Mouse (Mus musculus): ENCODE results near the gene Ccl20. TPM values are rescaled to one million over a fixed set of nuclear protein-coding genes. Genes with fewer than 3 reads are reported as not detected.

Ccl20 gene
- polyA plus RNA-seq, 1 experiment from 2014 or later = 7.2 TPM

DNA sequence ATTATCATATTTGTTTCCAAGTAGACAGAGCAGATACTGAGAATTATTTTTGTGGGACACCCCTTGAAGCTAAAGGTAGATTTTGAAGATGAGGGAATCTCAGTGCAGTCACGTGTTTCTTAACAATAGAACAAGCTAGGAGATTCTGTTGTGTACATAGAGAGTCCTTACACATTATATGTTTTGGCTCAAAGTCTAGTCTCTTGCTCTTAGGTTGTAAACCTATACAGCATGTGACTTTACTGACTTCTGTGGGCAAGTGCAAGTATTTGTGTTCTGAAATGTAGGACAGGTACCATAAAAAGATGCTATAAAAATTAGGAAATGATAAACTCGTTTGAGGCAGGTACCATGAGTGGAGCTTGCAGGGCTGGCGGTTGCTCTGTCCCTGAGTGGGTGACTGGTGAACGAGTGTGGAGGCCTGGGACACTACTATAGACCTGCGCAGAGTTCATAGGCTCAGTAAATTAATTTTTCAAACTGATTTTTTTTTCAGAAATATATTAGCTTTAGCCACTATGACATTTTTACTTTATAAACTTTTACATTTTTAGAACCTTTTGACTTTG is 9.1 kb upstream of the Ccl20 start:
- Histone ChIP-seq H3K4me3 (replicated peaks) (no peak overlapping the region), H3K27ac (no peak overlapping the region), H3K4me1 (no peaks in the 10 kb centered on the region), H3K9ac (no peak overlapping the region), H3K27me3 (replicated peaks) (no peaks in the 10 kb centered on the region), H3K9me3 (no peaks in the 10 kb centered on the region), H3K36me3 (no peaks in the 10 kb centered on the region), H3K4me2 (no peak overlapping the region)
- WGBS = 74% methylated on average over 5 of the region's 5 CpGs
- no peak for ATAC-seq (ENCODE audit: insufficient read depth, low FRiP score, low read depth)

GRCm38 (mm10) chr1:83110992-83111391 is 5.6 kb upstream of the Ccl20 start:
- H3K36me3 ChIP-seq = no peaks in the 10 kb centered on the region
- no peaks in the 10 kb centered on the region for H3K9me3 ChIP-seq
- no peak overlapping the region for H3K9ac ChIP-seq
- no peak for ATAC-seq (ENCODE audit: insufficient read depth, low FRiP score, low read depth)
- H3K4me2 ChIP-seq = no peak overlapping the region
- H3K4me3 ChIP-seq (replicated peaks) = no peak overlapping the region
- no peak overlapping the region for H3K27ac ChIP-seq
- H3K4me1 ChIP-seq = no peaks in the 10 kb centered on the region
- H3K27me3 ChIP-seq (replicated peaks) = no peaks in the 10 kb centered on the region

DNA sequence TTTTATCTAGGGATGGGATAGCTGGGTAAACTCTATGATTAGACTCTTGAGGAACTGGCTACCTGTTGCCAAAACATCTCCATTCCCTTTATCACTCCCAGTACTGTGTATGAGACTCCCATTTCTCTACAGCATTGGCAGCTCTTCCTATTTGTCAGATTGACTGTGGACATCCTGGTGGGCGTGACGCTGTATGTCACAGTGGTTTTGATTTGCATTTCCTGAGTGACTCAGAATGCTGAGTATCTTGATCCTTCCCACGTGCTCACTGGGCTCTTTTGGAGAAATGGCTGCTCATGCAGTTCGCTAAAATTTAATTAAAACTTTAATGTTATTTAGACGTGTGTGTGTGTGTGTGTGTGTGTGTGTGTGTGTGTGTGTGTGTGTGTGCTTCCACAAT is 4.8 kb upstream of the Ccl20 start:
- H3K27me3 ChIP-seq (replicated peaks) = no peaks in the 10 kb centered on the region
- no peak overlapping the region for H3K27ac ChIP-seq
- no peak overlapping the region for H3K4me3 ChIP-seq (replicated peaks)
- H3K4me1 ChIP-seq = no peaks in the 10 kb centered on the region
- no peak overlapping the region for H3K4me2 ChIP-seq
- no peaks in the 10 kb centered on the region for H3K9me3 ChIP-seq
- no peaks in the 10 kb centered on the region for H3K36me3 ChIP-seq
- H3K9ac ChIP-seq = no peak overlapping the region
- no peak for ATAC-seq (ENCODE audit: insufficient read depth, low FRiP score, low read depth)
- 59% methylated on average over 5 of the region's 5 CpGs for WGBS

- H3K27me3 ChIP-seq (replicated peaks) = no peaks in the 10 kb centered on the region
- 77% methylated on average over 3 of the region's 3 CpGs for WGBS
- H3K9ac ChIP-seq = no peak overlapping the region
- H3K36me3 ChIP-seq = no peaks in the 10 kb centered on the region
- no peak overlapping the region for H3K4me3 ChIP-seq (replicated peaks)
- peak; percentile 80; the same call in 1 of the 2 replicates for ATAC-seq (ENCODE audit: insufficient read depth, low FRiP score, low read depth)
- no peaks in the 10 kb centered on the region for H3K4me1 ChIP-seq
- H3K4me2 ChIP-seq = no peak overlapping the region
- H3K27ac ChIP-seq = no peak overlapping the region
- H3K9me3 ChIP-seq = no peaks in the 10 kb centered on the region
These were observed 651 bp downstream of the Ccl20 start for GRCm38 (mm10) chr1:83117217-83117616.

GRCm38 (mm10) chr1:83117661-83118060 is 1.1 kb downstream of the Ccl20 start:
- 86% methylated on average over 7 of the region's 7 CpGs for WGBS

DNA sequence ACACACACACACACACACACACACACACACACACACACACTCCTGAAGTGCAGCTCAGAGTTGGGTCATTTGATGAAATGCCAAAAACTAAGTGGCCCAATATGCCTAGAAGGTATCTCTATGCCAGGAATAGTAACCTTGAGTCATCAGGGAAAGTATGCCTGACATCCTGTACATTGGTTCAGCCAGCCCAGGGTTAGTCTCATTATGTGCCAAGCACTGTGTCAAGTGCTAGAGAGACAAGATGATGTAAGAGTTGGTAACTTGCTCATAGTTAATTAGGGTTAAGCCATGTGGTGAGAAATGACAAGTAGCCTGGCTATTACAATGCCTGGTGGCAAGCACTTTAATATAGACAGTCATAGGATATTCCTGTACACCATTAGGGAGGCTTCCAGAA is 3.3 kb downstream of the Ccl20 start:
- no peaks in the 10 kb centered on the region for H3K4me1 ChIP-seq
- H3K27me3 ChIP-seq (replicated peaks) = no peaks in the 10 kb centered on the region
- H3K4me2 ChIP-seq = no peak overlapping the region
- no peak overlapping the region for H3K4me3 ChIP-seq (replicated peaks)
- no peak for ATAC-seq (ENCODE audit: insufficient read depth, low FRiP score, low read depth)
- no peak overlapping the region for H3K27ac ChIP-seq
- H3K9ac ChIP-seq = no peak overlapping the region
- no peaks in the 10 kb centered on the region for H3K9me3 ChIP-seq
- no peaks in the 10 kb centered on the region for H3K36me3 ChIP-seq

More at GRCm38 (mm10) chr1:83117661-83118060, 1.1 kb downstream of the Ccl20 start:
- no peak overlapping the region for H3K27ac ChIP-seq
- H3K27me3 ChIP-seq (replicated peaks) = no peaks in the 10 kb centered on the region
- no peaks in the 10 kb centered on the region for H3K9me3 ChIP-seq
- H3K4me2 ChIP-seq = no peak overlapping the region
- ATAC-seq (ENCODE audit: insufficient read depth, low FRiP score, low read depth) = no peak
- no peaks in the 10 kb centered on the region for H3K36me3 ChIP-seq
- H3K4me1 ChIP-seq = no peaks in the 10 kb centered on the region
- no peak overlapping the region for H3K4me3 ChIP-seq (replicated peaks)
- no peak overlapping the region for H3K9ac ChIP-seq

GRCm38 (mm10) chr1:83120312-83120711 is 3.7 kb downstream of the Ccl20 start:
- Histone ChIP-seq H3K4me2 (no peak overlapping the region), H3K9me3 (no peaks in the 10 kb centered on the region), H3K4me3 (replicated peaks) (no peak overlapping the region), H3K9ac (no peak overlapping the region), H3K4me1 (no peaks in the 10 kb centered on the region), H3K27me3 (replicated peaks) (no peaks in the 10 kb centered on the region), H3K27ac (no peak overlapping the region), H3K36me3 (no peaks in the 10 kb centered on the region)
- 79% methylated on average over 3 of the region's 3 CpGs for WGBS
- no peak for ATAC-seq (ENCODE audit: insufficient read depth, low FRiP score, low read depth)

GRCm38 (mm10) chr1:83123201-83123600 is 6.6 kb downstream of the Ccl20 start:
- 87% methylated on average over 2 of the region's 2 CpGs for WGBS
- Histone ChIP-seq H3K9ac (no peak overlapping the region), H3K9me3 (no peaks in the 10 kb centered on the region), H3K4me2 (no peak overlapping the region), H3K27ac (no peak overlapping the region), H3K4me1 (no peaks in the 10 kb centered on the region), H3K27me3 (replicated peaks) (no peaks in the 10 kb centered on the region), H3K4me3 (replicated peaks) (no peak overlapping the region), H3K36me3 (no peaks in the 10 kb centered on the region)
- ATAC-seq (ENCODE audit: insufficient read depth, low FRiP score, low read depth) = no peak

- ATAC-seq (ENCODE audit: insufficient read depth, low FRiP score, low read depth) = peak; percentile 75
- H3K4me3 ChIP-seq (replicated peaks) = no peak overlapping the region
- H3K27me3 ChIP-seq (replicated peaks) = no peaks in the 10 kb centered on the region
- H3K9ac ChIP-seq = no peak overlapping the region
- H3K27ac ChIP-seq = no peak overlapping the region
- 22% methylated on average over 7 of the region's 7 CpGs for WGBS
- H3K36me3 ChIP-seq = no peaks in the 10 kb centered on the region
- no peaks in the 10 kb centered on the region for H3K4me1 ChIP-seq
- no peak overlapping the region for H3K4me2 ChIP-seq
- H3K9me3 ChIP-seq = no peaks in the 10 kb centered on the region
These were observed 19.3 kb downstream of the Ccl20 start for GRCm38 (mm10) chr1:83135829-83136228.

DNA sequence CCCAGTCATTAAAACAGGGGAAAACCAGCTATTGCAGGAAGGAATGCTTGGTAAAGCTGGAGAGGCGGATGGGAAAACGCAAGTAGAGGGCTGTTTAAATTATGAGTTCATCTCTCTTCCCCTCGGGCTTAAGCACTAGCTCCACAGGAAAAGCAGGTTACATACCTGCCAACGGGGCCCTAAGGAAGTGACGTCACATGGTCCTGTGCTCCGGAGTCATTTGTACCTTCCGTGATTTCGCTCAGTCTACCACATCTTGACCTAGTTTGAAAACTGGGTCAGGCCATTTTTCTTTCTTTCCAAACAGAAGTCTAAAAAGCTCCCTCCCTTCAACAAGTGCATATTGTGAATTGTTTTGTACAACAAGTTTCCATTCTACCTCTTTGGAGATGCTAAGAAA is 21.3 kb downstream of the Ccl20 start:
- Histone ChIP-seq H3K4me1 (no peaks in the 10 kb centered on the region), H3K27ac (no peak overlapping the region), H3K9ac (no peak overlapping the region), H3K4me2 (no peak overlapping the region), H3K9me3 (no peaks in the 10 kb centered on the region), H3K36me3 (no peaks in the 10 kb centered on the region), H3K27me3 (replicated peaks) (no peaks in the 10 kb centered on the region), H3K4me3 (replicated peaks) (no peak overlapping the region)
- 83% methylated on average over 8 of the region's 8 CpGs for WGBS
- ATAC-seq (ENCODE audit: insufficient read depth, low FRiP score, low read depth) = no peak

DNA sequence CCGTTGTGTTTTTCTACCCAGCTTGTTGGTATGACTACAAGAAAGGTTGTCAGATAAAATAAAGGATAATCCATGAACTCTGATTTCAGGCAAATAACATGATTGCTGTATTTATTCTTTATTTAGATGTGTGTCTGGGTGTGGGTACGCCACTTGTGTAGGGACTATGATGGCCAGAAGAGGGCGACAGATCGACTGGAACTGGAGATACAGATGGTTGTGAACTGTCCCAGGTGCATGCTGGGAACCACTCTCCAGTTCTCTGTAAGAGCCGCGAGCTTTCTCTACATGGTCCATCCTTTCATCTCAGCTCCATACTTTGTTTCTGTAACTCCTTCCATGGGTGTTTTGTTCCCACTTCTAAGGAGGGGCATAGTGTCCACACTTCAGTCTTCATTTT is 22.2 kb downstream of the Ccl20 start:
- H3K9me3 ChIP-seq = no peaks in the 10 kb centered on the region
- H3K27me3 ChIP-seq (replicated peaks) = no peaks in the 10 kb centered on the region
- no peaks in the 10 kb centered on the region for H3K4me1 ChIP-seq
- no peak overlapping the region for H3K4me3 ChIP-seq (replicated peaks)
- H3K9ac ChIP-seq = no peak overlapping the region
- WGBS = 84% methylated on average over 6 of the region's 6 CpGs
- no peak for ATAC-seq (ENCODE audit: insufficient read depth, low FRiP score, low read depth)
- no peak overlapping the region for H3K4me2 ChIP-seq
- H3K27ac ChIP-seq = no peak overlapping the region
- H3K36me3 ChIP-seq = no peaks in the 10 kb centered on the region

GRCm38 (mm10) chr1:83141510-83141909 is 24.9 kb downstream of the Ccl20 start:
- Histone ChIP-seq H3K27me3 (replicated peaks) (no peaks in the 10 kb centered on the region), H3K9ac (no peak overlapping the region), H3K27ac (no peak overlapping the region), H3K4me2 (no peak overlapping the region), H3K9me3 (no peaks in the 10 kb centered on the region), H3K36me3 (no peaks in the 10 kb centered on the region), H3K4me1 (no peaks in the 10 kb centered on the region), H3K4me3 (replicated peaks) (no peak overlapping the region)
- ATAC-seq (ENCODE audit: insufficient read depth, low FRiP score, low read depth) = no peak
- 81% methylated on average over 8 of the region's 8 CpGs for WGBS

DNA sequence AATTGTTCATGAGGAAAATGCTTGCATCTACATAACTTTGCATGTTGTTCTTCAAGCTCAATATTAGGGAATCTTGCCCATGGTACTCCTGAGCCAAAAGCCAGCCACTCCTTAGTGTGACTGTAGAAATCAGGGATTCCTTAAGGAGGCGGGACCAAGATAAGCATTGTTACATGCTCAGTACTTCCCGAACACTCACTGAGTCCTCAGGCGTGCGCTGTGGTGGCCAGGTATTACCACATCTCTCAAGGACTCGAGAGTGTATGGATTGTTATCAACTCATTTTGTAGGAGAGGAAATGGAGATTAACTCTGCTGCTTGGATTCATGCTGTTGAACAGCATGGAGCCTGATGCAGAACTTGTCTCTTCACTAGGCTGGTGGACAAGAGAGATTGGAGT is 25.5 kb downstream of the Ccl20 start:
- no peaks in the 10 kb centered on the region for H3K9me3 ChIP-seq
- no peaks in the 10 kb centered on the region for H3K4me1 ChIP-seq
- no peaks in the 10 kb centered on the region for H3K27me3 ChIP-seq (replicated peaks)
- peak; percentile 56; the same call in 1 of the 2 replicates for ATAC-seq (ENCODE audit: insufficient read depth, low FRiP score, low read depth)
- no peak overlapping the region for H3K4me3 ChIP-seq (replicated peaks)
- no peak overlapping the region for H3K27ac ChIP-seq
- 77% methylated on average over 5 of the region's 5 CpGs for WGBS
- H3K36me3 ChIP-seq = no peaks in the 10 kb centered on the region
- no peak overlapping the region for H3K9ac ChIP-seq
- H3K4me2 ChIP-seq = no peak overlapping the region
